Comparison of ENCODE assay signal across 8 mouse cellular contexts in genomic region chr13:112833253-112833894, GRCm38 (mm10). TPM values are rescaled to one million over a fixed set of nuclear protein-coding genes. Genes with fewer than 3 reads are reported as not detected.
DNase-seq lines count a peak whose midpoint lies in the region; ATAC-seq and TF ChIP-seq lines count a peak whose summit lies in the region.

No protein-coding gene starts in this region.

- H3K27me3 ChIP-seq in kidney, adult 2 months (replicated peaks; ENCODE audit: control insufficient read depth, insufficient read depth, low read length): no peaks in the 10 kb centered on the region
- no peaks in the 10 kb centered on the region for H3K27me3 ChIP-seq in G1E (ENCODE audit: insufficient read depth, low read length)
- H3K27me3 ChIP-seq in limb, embryonic 14.5 days (ENCODE audit: control insufficient read depth, insufficient read depth, low read length): no peaks in the 10 kb centered on the region

- TF ChIP-seq CTCF in kidney, adult 2 months (conservative IDR thresholded peaks at IDR 0.05; ENCODE audit: insufficient read depth, insufficient read length, low read depth, low read length): no peak
- no peak for TF ChIP-seq CTCF in G1E (IDR thresholded peaks at IDR 0.05; ENCODE audit: low read depth, low read length)
- TF ChIP-seq CTCF in gastrocnemius, adult 2 months (IDR thresholded peaks at IDR 0.05): no peak

- ATAC-seq in G1E (ENCODE audit: extremely low read depth, insufficient number of reproducible peaks, low FRiP score, poor library complexity, severe bottlenecking): peak; percentile 59
- no peak for ATAC-seq in limb, embryonic 14.5 days (ENCODE audit: low FRiP score, low read depth)

- no peak overlapping the region for H3K4me2 ChIP-seq in limb, embryonic 14.5 days (replicated peaks; ENCODE audit: low read depth, low read length, severe bottlenecking)

- intact Hi-C loops in gastrocnemius, adult 2 months (cut with DNase I): no loop called here

- no peaks in the 10 kb centered on the region; the same call in 1 of the 2 replicates for H3K4me1 ChIP-seq in kidney, adult 2 months (ENCODE audit: control insufficient read depth, insufficient read depth, low read length)
- peaks cover 67% of the 10 kb centered on the region for H3K4me1 ChIP-seq in G1E (ENCODE audit: insufficient read depth, low read depth, low read length)
- H3K4me1 ChIP-seq in limb, embryonic 14.5 days (ENCODE audit: control insufficient read depth, insufficient read depth, low read length): no peaks in the 10 kb centered on the region; the same call in 1 of the 2 replicates

- WGBS in kidney, adult 2 months: 42% methylated on average over 20 of the region's 20 CpGs
- WGBS in limb, embryonic 14.5 days: 72% methylated on average over 20 of the region's 20 CpGs

- H3K27ac ChIP-seq in kidney, adult 2 months (ENCODE audit: insufficient read depth, low read depth, low read length): no peak overlapping the region
- no peak overlapping the region for H3K27ac ChIP-seq in limb, embryonic 14.5 days (replicated peaks; ENCODE audit: low read depth, low read length)
- no peak overlapping the region for H3K27ac ChIP-seq in gastrocnemius, adult 2 months

- H3K9ac ChIP-seq in limb, embryonic 14.5 days (ENCODE audit: low read depth, low read length, severe bottlenecking): peak overlapping the region; percentile 22; the same call in 1 of the 2 replicates

- H3K9me3 ChIP-seq in G1E (replicated peaks): no peaks in the 10 kb centered on the region
- no peaks in the 10 kb centered on the region for H3K9me3 ChIP-seq in limb, embryonic 14.5 days (ENCODE audit: control insufficient read depth, low read length)

- DNase-seq in kidney, adult 2 months: no peak
- DNase-seq in kidney, adult 18-20 months: no peak
- peak; percentile 50 for DNase-seq in G1E (ENCODE audit: low spot score)
- DNase-seq in brain, adult 2 months (ENCODE audit: low read depth, low spot score): peak; percentile 33
- DNase-seq in limb, embryonic 14.5 days (ENCODE audit: low spot score): no peak
- DNase-seq in gastrocnemius, adult 2 months: no peak
- DNase-seq in ovary, postnatal 36 days (ENCODE audit: low spot score): no peak
- DNase-seq in frontal cortex, postnatal 36 days (ENCODE audit: low spot score in 2 of 2): no peak

- no peak for TF ChIP-seq POLR2A in kidney, adult 2 months (IDR thresholded peaks at IDR 0.05; ENCODE audit: low read depth, low read length)
- no peak for TF ChIP-seq POLR2A in limb, embryonic 14.5 days (IDR thresholded peaks at IDR 0.05; ENCODE audit: borderline replicate concordance, extremely low read depth, insufficient read depth, insufficient read length)

- 0 out of 2 replicates have a peak overlapping the region, but pooled peaks have one; percentile 7 for H3K4me3 ChIP-seq in kidney, adult 2 months (ENCODE audit: insufficient read depth, low read depth, low read length)
- H3K4me3 ChIP-seq in G1E (ENCODE audit: low read depth, low read length): peak overlapping the region; percentile 72
- no peak overlapping the region for H3K4me3 ChIP-seq in limb, embryonic 14.5 days (replicated peaks; ENCODE audit: low read length)
- no peak overlapping the region for H3K4me3 ChIP-seq in gastrocnemius, adult 2 months

- H3K36me3 ChIP-seq in kidney, adult 2 months (ENCODE audit: control insufficient read depth, insufficient read depth, low read length): no peaks in the 10 kb centered on the region
- H3K36me3 ChIP-seq in G1E (replicated peaks): peaks cover 14% of the 10 kb centered on the region
- H3K36me3 ChIP-seq in limb, embryonic 14.5 days (ENCODE audit: control insufficient read depth, insufficient read depth, low read length): no peaks in the 10 kb centered on the region

RNA-seq across cellular contexts. Expression of gene Plpp1, which starts 32.8 kb away (rescaled TPM):
- 98.1 and 123 TPM in 2 replicates for polyA plus RNA-seq in kidney, adult 2 months (2012; rRNA removed)
- total RNA-seq in G1E (2014; fragmentation: Nextera tagmentation) (12.3 and 19.4 TPM in 2 replicates), G1E (2017) (1.5 and 2.1 TPM in 2 replicates)
- 3.4 and 3.5 TPM in 2 replicates for polyA plus RNA-seq in G1E (2012)
- polyA plus RNA-seq in limb, embryonic 14.5 days (2012; rRNA removed): 48.8 and 52.9 TPM in 2 replicates
- 66.0 and 70.9 TPM in 2 replicates for polyA plus RNA-seq in limb, embryonic 14.5 days (2014; fragmentation: Nextera tagmentation; extraction: Ambion mirVana)
- total RNA-seq in gastrocnemius, adult 2 months (2021): 10 to 100 TPM; 35.6 to 49.4 TPM

Comparison
In these comparisons a context has a peak if more than half of its experiments do, and no peak if none do; other contexts are left out.
1. DNase-seq: peak in G1E (single experiment) and brain, adult 2 months (single experiment); none in kidney, adult 2 months (single experiment), kidney, adult 18-20 months (single experiment), limb, embryonic 14.5 days (single experiment), gastrocnemius, adult 2 months (single experiment), ovary, postnatal 36 days (single experiment) and frontal cortex, postnatal 36 days (0 of 2).
2. H3K4me3 ChIP-seq: peak in kidney, adult 2 months (single experiment) and G1E (single experiment); none in limb, embryonic 14.5 days (single experiment) and gastrocnemius, adult 2 months (single experiment).
3. RNA of gene Plpp1, which starts 32.8 kb away (polyA plus RNA-seq): 98.1 to 123 TPM in kidney, adult 2 months and 48.8 to 70.9 TPM in limb, embryonic 14.5 days; 3.4 to 3.5 TPM in G1E; every median in the first group is over 10 times any median in the second.